Mouse (Mus musculus) CH12.LX (cell line): ENCODE data around the gene Ahnak.

ENCODE experiments used
- CTCF ChIP-seq, 2 experiments: IDR thresholded peaks in 1 of 2; conservative IDR thresholded peaks in 1 of 2; 2 replicates each; pipeline ENCODE4 v1.5.1; 2011 to 2012; ENCODE audit warnings: low read depth in 2 of 2, low read length in 2 of 2, improper control_type of control experiment in 1 of 2, inconsistent platforms in 1 of 2, mild to moderate bottlenecking in 1 of 2, moderate library complexity in 1 of 2
- ETS1 ChIP-seq: conservative IDR thresholded peaks from 2 replicates; pipeline ENCODE4 v1.6.1; 2012; ENCODE audit warnings: low read depth, mild to moderate bottlenecking, inconsistent platforms, low read length, improper control_type of control experiment, moderate library complexity
- JUN ChIP-seq: IDR thresholded peaks from 2 replicates; pipeline ENCODE4 v1.6.1; 2011; ENCODE audit warnings: low read depth, mild to moderate bottlenecking, low read length, improper control_type of control experiment, moderate library complexity; ENCODE audit not compliant: insufficient read depth
- NRF1 ChIP-seq: IDR thresholded peaks from 2 replicates; pipeline ENCODE4 v1.6.1; 2014; ENCODE audit warnings: low read depth, mild to moderate bottlenecking, inconsistent platforms, low read length, improper control_type of control experiment, moderate library complexity
- POLR2A ChIP-seq: IDR thresholded peaks from 2 replicates; pipeline ENCODE4 v1.6.1; 2011; ENCODE audit warnings: low read depth, mild to moderate bottlenecking, improper control_type of control experiment, low read length
- POLR2AphosphoS2 ChIP-seq: IDR thresholded peaks from 2 replicates; pipeline ENCODE4 v1.6.1; 2011; ENCODE audit warnings: low read depth, low read length, improper control_type of control experiment
- UBTF ChIP-seq: IDR thresholded peaks from 2 replicates; pipeline ENCODE4 v1.6.1; 2012; ENCODE audit warnings: low read depth, mild to moderate bottlenecking, inconsistent platforms, low read length, improper control_type of control experiment, moderate library complexity
- USF1 ChIP-seq: IDR thresholded peaks from 2 replicates; pipeline ENCODE4 v1.6.1; 2014; ENCODE audit warnings: low read depth, mild to moderate bottlenecking, inconsistent platforms, low read length, improper control_type of control experiment
- ZMIZ1 ChIP-seq: IDR thresholded peaks from 2 replicates; pipeline ENCODE4 v1.6.1; 2012; ENCODE audit warnings: low read depth, mild to moderate bottlenecking, inconsistent platforms, low read length, improper control_type of control experiment

DNA sequence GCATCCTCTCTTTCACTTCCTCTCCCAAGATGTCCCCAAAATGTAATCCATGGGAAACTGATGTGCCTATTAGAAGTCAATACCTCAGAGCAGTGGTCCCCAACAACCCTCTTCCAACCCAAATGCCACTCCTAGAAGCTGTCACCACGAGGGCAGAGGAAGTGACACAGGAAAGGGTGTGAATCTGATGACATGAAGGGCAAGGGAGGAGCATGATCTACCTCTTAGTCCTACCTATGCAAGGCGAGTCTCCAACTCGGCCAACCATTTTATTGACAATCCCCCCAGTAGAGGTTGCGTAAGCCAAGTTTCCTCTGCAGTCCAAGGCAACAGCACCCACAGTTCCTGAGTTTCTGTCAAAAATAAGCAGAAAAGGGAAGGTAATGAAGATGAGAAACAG lies 127.2 kb downstream of the Ahnak start:
- TF ChIP-seq CTCF (conservative IDR thresholded peaks at IDR 0.05 in 1 of 2, IDR thresholded peaks at IDR 0.05 in 1 of 2; ENCODE audit: low read depth in 2 of 2, low read length in 2 of 2) (no peak), NRF1 (no peak), POLR2A (no peak), ZMIZ1 (no peak), UBTF (no peak), JUN (no peak), ETS1 (no peak), POLR2AphosphoS2 (no peak), USF1 (no peak)
